Mouse (Mus musculus): ENCODE measurements around the gene Tmem178b.

DNA sequence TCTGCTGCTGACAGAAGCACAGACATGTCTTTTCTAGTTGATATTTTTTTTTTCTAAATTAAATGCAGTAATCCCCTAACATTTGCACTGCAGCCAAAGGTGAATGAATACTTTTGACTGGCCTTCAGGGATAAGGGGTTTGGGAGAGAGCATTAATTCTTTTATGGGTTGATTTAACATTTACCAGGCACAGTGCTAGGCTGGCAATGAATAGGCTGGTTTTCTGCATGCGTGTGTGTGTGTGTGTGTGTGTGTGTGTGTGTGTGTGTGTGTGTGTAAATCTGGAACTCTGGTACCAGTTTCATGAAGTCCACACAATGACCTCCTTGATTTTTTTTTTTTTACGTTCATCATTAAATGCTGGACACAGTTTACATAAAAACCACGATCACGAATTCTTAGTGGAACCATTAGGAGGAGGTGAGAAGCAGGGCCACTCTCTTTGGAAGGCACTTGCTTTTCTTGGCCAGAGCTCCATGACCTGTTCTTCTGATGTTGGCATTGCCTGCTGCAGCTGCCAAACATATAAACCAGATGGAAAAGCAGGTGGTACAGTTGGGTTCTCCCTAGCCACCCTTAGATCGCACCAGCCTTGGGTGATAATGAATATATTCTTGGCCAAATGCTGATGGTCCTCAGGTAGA is 203.7 kb downstream of the Tmem178b start:
- TF ChIP-seq POLR2A (IDR thresholded peaks at IDR 0.05; ENCODE audit: insufficient read depth, low read depth, low read length) (no peak), CTCF (IDR thresholded peaks at IDR 0.05; ENCODE audit: insufficient read depth, low read depth, low read length) (no peak)

Measured in olfactory bulb, adult 2 months (tissue).